Mouse (Mus musculus) bone marrow macrophage, adult 2 months (primary cell): Measurements from ENCODE around the gene Vav1.

Source experiments
- CTCF ChIP-seq: IDR thresholded peaks from 2 replicates; pipeline ENCODE4 v1.5.1; 2012; ENCODE audit warnings: low read depth, mild to moderate bottlenecking, low read length, moderate library complexity
- POLR2A ChIP-seq: IDR thresholded peaks from 2 replicates; pipeline ENCODE4 v1.6.1; 2012; ENCODE audit warnings: mild to moderate bottlenecking, low read depth, low read length, borderline replicate concordance

- TF ChIP-seq POLR2A = no peak
- no peak for TF ChIP-seq CTCF
These were observed 53.3 kb downstream of the Vav1 start for GRCm38 (mm10) chr17:57332241-57332640.
